Mouse (Mus musculus) E14TG2a.4 (cell line): Measurements from ENCODE around the gene Pdgfd.

Source experiments
- H3K27me3 ChIP-seq: 2 replicates; pipeline ENCODE4 v1.6.1; 2014; ENCODE audit warnings: low read length, control low read depth; ENCODE audit not compliant: insufficient read depth
- H3K36me3 ChIP-seq: 2 replicates; pipeline ENCODE4 v1.6.1; 2014; ENCODE audit warnings: low read length, control low read depth; ENCODE audit not compliant: insufficient read depth
- H3K4me1 ChIP-seq: replicated peaks from 2 replicates; pipeline ENCODE4 v1.6.1; 2014; ENCODE audit warnings: low read depth, low read length, control low read depth
- H3K4me3 ChIP-seq: replicated peaks from 2 replicates; pipeline ENCODE4 v1.5.1; 2014; ENCODE audit warnings: mild to moderate bottlenecking, low read length
- H3K9me3 ChIP-seq: 2 replicates; pipeline ENCODE4 v1.6.1; 2014; ENCODE audit warnings: low read length, control low read depth
- CTCF ChIP-seq: conservative IDR thresholded peaks from 2 replicates; pipeline ENCODE4 v1.5.1; 2014; ENCODE audit warnings: low read length
- NANOG ChIP-seq: IDR thresholded peaks from 2 replicates; pipeline ENCODE4 v1.6.1; 2014; ENCODE audit warnings: borderline replicate concordance, low read length, mixed read lengths
- POU5F1 ChIP-seq: IDR thresholded peaks from 2 replicates; pipeline ENCODE4 v1.6.1; 2014; ENCODE audit warnings: low read length, borderline replicate concordance

Gene Pdgfd

GRCm38 (mm10) chr9:6366550-6366949 is 198.2 kb downstream of the Pdgfd start:
- peaks cover 8% of the 10 kb centered on the region for H3K4me1 ChIP-seq
- no peak overlapping the region for H3K4me3 ChIP-seq
- TF ChIP-seq NANOG (peak; percentile 93), CTCF (no peak)
- no peaks in the 10 kb centered on the region for H3K27me3 ChIP-seq
- no peaks in the 10 kb centered on the region for H3K36me3 ChIP-seq
- no peaks in the 10 kb centered on the region for H3K9me3 ChIP-seq

DNA sequence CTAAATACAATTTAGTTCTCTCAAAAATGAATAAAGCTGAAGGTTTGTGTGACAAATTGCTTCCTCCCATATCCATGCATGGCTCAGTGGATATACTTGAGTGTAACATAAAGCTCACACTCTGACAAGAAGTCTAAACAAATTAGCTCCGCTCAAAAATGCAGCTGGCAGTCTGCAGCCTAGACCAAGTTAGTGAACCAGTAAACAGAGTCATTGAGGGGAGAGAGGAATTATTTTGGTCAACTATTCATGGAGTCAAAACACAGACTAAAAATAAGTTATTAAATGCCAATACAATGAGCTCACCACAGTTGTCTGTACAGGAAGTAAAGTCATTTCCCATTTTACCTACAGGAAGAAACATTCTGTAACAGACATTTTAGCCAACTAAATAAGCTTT is 233.4 kb downstream of the Pdgfd start:
- Histone ChIP-seq H3K4me3 (no peak overlapping the region), H3K36me3 (no peaks in the 10 kb centered on the region), H3K9me3 (no peaks in the 10 kb centered on the region), H3K27me3 (no peaks in the 10 kb centered on the region), H3K4me1 (no peaks in the 10 kb centered on the region)
- TF ChIP-seq NANOG (no peak), POU5F1 (no peak), CTCF (no peak)

DNA sequence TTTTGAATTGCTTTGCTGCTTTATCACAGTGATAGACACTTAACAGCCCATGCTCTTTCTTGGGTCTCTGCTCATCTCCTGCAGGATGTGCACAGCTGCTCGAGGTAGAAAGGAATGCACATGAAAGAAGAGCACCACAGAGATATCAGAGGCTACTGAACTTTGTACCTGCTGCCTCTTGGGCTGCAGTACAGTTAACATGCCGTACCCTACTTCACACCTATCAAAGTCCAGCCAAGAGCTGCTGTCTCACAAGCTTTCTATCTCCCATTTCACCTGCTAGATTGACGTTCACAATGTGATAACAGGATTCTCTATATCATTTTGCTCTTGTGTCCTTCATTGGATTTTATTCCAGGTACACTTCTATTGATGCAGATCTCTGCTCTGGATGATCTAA is 238.2 kb downstream of the Pdgfd start:
- no peaks in the 10 kb centered on the region for H3K4me1 ChIP-seq
- no peaks in the 10 kb centered on the region for H3K36me3 ChIP-seq
- peaks cover 18% of the 10 kb centered on the region for H3K9me3 ChIP-seq
- no peaks in the 10 kb centered on the region for H3K27me3 ChIP-seq
- H3K4me3 ChIP-seq, result no peak overlapping the region
- no peak for TF ChIP-seq POU5F1
- no peak for TF ChIP-seq CTCF
- no peak for TF ChIP-seq NANOG

DNA sequence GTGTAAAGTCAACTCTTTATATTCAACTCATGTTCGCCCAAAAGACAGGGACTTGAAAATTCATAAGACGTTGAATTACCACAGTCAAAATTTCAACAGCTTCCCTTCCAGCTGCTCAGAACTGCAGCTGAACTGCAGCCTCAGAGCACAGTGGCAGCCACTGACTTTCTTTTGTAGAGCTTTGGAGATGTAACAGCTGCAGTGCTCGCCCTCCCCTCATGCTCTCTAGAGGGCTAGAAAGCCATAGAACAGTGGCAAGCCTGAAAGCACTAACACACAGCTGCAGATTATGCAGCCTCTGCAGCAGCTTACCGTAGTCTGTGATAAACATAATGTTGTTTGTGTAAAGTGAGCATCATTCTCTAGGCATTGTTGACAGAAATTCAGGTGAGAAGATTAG is 239.6 kb downstream of the Pdgfd start:
- Histone ChIP-seq H3K9me3 (peaks cover 18% of the 10 kb centered on the region), H3K36me3 (no peaks in the 10 kb centered on the region), H3K27me3 (no peaks in the 10 kb centered on the region), H3K4me1 (no peaks in the 10 kb centered on the region), H3K4me3 (no peak overlapping the region)
- TF ChIP-seq POU5F1 (no peak), CTCF (no peak), NANOG (no peak)

GRCm38 (mm10) chr9:6424606-6425005 is 256.2 kb downstream of the Pdgfd start:
- H3K36me3 ChIP-seq, result no peaks in the 10 kb centered on the region
- no peak for TF ChIP-seq NANOG
- no peak for TF ChIP-seq POU5F1
- no peak for TF ChIP-seq CTCF
- H3K27me3 ChIP-seq, result no peaks in the 10 kb centered on the region
- H3K4me1 ChIP-seq, result no peaks in the 10 kb centered on the region
- peaks cover 39% of the 10 kb centered on the region for H3K9me3 ChIP-seq
- H3K4me3 ChIP-seq, result no peak overlapping the region
